Mouse (Mus musculus): ENCODE results near the gene Rimbp2.

GRCm38 (mm10) chr5:128708929-128709328, 244.4 kb downstream of the Rimbp2 start:
- TF ChIP-seq CTCF (IDR thresholded peaks at IDR 0.05; ENCODE audit: insufficient read depth, low read depth, low read length) (no peak), POLR2A (IDR thresholded peaks at IDR 0.05; ENCODE audit: insufficient read depth, low read depth, low read length) (no peak)
